Mouse (Mus musculus) bone marrow macrophage, adult 2 months (primary cell): Measurements from ENCODE around the gene P3h2.

Experiments used
- CTCF ChIP-seq: IDR thresholded peaks from 2 replicates; pipeline ENCODE4 v1.5.1; 2012; ENCODE audit warnings: low read depth, mild to moderate bottlenecking, low read length, moderate library complexity
- POLR2A ChIP-seq: IDR thresholded peaks from 2 replicates; pipeline ENCODE4 v1.6.1; 2012; ENCODE audit warnings: mild to moderate bottlenecking, low read depth, low read length, borderline replicate concordance

GRCm38 (mm10) chr16:25959929-25960328 lies 145.7 kb downstream of the P3h2 start:
- TF ChIP-seq CTCF (no peak), POLR2A (no peak)
